Mouse (Mus musculus) lung, embryonic 15.5 days (tissue): ENCODE results near the gene Dlgap5. TPM values are rescaled to one million over a fixed set of nuclear protein-coding genes. Genes with fewer than 3 reads are reported as not detected.

Experiments used
- ATAC-seq: fragments of 200-750 bp; cut with Nextera tagmentation; 2 replicates; pipeline ENCODE4 v1.8.0; 2017; ENCODE audit warnings: moderate number of reproducible peaks, borderline replicate concordance; ENCODE audit not compliant: low FRiP score, low TSS enrichment; ENCODE audit errors: extremely low read depth
- H3K27ac ChIP-seq: fragments of 300-500 bp; sonication (generic); 2 replicates; pipeline ENCODE4 v1.5.1; 2015; ENCODE audit warnings: moderate library complexity, mild to moderate bottlenecking, inconsistent platforms
- H3K27me3 ChIP-seq: fragments of 300-500 bp; sonication (generic); 2 replicates; pipeline ENCODE4 v1.6.1; 2015; ENCODE audit warnings: inconsistent platforms
- H3K36me3 ChIP-seq: fragments of 300-500 bp; sonication (generic); 2 replicates; pipeline ENCODE4 v1.6.1; 2015; ENCODE audit warnings: inconsistent platforms
- H3K4me1 ChIP-seq: fragments of 300-500 bp; sonication (generic); 2 replicates; pipeline ENCODE4 v1.6.1; 2015; ENCODE audit warnings: inconsistent platforms
- H3K4me2 ChIP-seq: fragments of 300-500 bp; sonication (generic); 2 replicates; pipeline ENCODE4 v1.6.1; 2015; ENCODE audit warnings: inconsistent platforms, mild to moderate bottlenecking, moderate library complexity
- H3K4me3 ChIP-seq: fragments of 300-500 bp; sonication (generic); 2 replicates; pipeline ENCODE4 v1.5.1; 2015; ENCODE audit warnings: mild to moderate bottlenecking, inconsistent platforms
- H3K9ac ChIP-seq: fragments of 300-500 bp; sonication (generic); 2 replicates; pipeline ENCODE4 v1.6.1; 2015; ENCODE audit warnings: inconsistent platforms
- H3K9me3 ChIP-seq: fragments of 300-500 bp; sonication (generic); 2 replicates; pipeline ENCODE4 v1.6.1; 2016; ENCODE audit warnings: inconsistent platforms
- WGBS: fragments of 180-500 bp; shearing (Covaris S2); methylation state at CpG from one replicate; pipeline ENCODE4 v1.1.7; 2015; 5-methylcytosine and 5-hydroxymethylcytosine counted together
- polyA plus RNA-seq: library from polyadenylated mRNA; unstranded; fragments of >200 nt; fragmentation: Nextera tagmentation; extraction: Ambion mirVana; gene quantifications from 2 replicates; pipeline ENCODE4 v1.2.1, GENCODE M21; 2015

The Dlgap5 gene
- polyA plus RNA-seq, 1 experiment from 2014 or later = 52.8 TPM

- H3K4me3 ChIP-seq = no peak overlapping the region
- WGBS = 72% methylated on average over 10 of the region's 10 CpGs
- H3K4me2 ChIP-seq = no peak overlapping the region
- H3K27me3 ChIP-seq = no peaks in the 10 kb centered on the region
- ATAC-seq = no peak
- H3K9ac ChIP-seq = no peak overlapping the region
- H3K4me1 ChIP-seq = no peaks in the 10 kb centered on the region
- no peak overlapping the region for H3K27ac ChIP-seq
- H3K36me3 ChIP-seq = no peaks in the 10 kb centered on the region
- no peaks in the 10 kb centered on the region for H3K9me3 ChIP-seq
Measured at GRCm38 (mm10) chr14:47340231-47340925, 77.8 kb downstream of the Dlgap5 start.

Other genes with a start within 250 kb of the Dlgap5 start
- gene Gch1, start 229.0 kb downstream of the Dlgap5 start, polyA plus RNA-seq = 4.5 and 5.3 TPM in 2 replicates
- 34.7 and 38.3 TPM in 2 replicates for gene Wdhd1, start 141.6 kb downstream of the Dlgap5 start, polyA plus RNA-seq
- 2.7 and 3.8 TPM in 2 replicates for gene Socs4, start 141.5 kb downstream of the Dlgap5 start, polyA plus RNA-seq
- gene Mapk1ip1l, start 120.1 kb downstream of the Dlgap5 start, polyA plus RNA-seq = 65.5 and 67.7 TPM in 2 replicates
- 26.8 and 36.0 TPM in 2 replicates for gene Lgals3, start 50.7 kb downstream of the Dlgap5 start, polyA plus RNA-seq
- gene Fbxo34, start 32.0 kb upstream of the Dlgap5 start, polyA plus RNA-seq = 20.9 and 21.8 TPM in 2 replicates
- gene Atg14, start 152.2 kb upstream of the Dlgap5 start, polyA plus RNA-seq = 12.9 and 13.4 TPM in 2 replicates
- 53.1 and 54.3 TPM in 2 replicates for gene Ktn1, start 230.0 kb upstream of the Dlgap5 start, polyA plus RNA-seq